Mouse (Mus musculus) CH12.LX (cell line): ENCODE data around the gene Olfr433. TPM values are rescaled to one million over a fixed set of nuclear protein-coding genes. Genes with fewer than 3 reads are reported as not detected.
"Not testable (repeated sequence)": the region's sequence is repeated elsewhere in the genome, so short reads cannot be mapped to it uniquely, and the experiment has no call there.

Experiments
- DNase-seq: peaks from one replicate; pipeline ENCODE4 v3.0.0-alpha.2; 2013; ENCODE audit errors: extremely low read depth
- H3K27ac ChIP-seq: 2 replicates; pipeline ENCODE4 v1.5.1; 2012; ENCODE audit warnings: low read depth, mild to moderate bottlenecking, control low read depth, moderate library complexity; ENCODE audit not compliant: insufficient read depth
- H3K27me3 ChIP-seq: replicated peaks from 2 replicates; pipeline ENCODE3; 2012; ENCODE audit warnings: inconsistent platforms
- H3K36me3 ChIP-seq, 2 experiments: replicated peaks in 1 of 2; 2 replicates each; pipeline versions ENCODE3 to v1.6.1; 2012; ENCODE audit warnings: inconsistent platforms in 1 of 2, low read length in 1 of 2, mild to moderate bottlenecking in 1 of 2, mixed read lengths in 1 of 2, moderate library complexity in 1 of 2; ENCODE audit not compliant: control insufficient read depth in 1 of 2, insufficient read depth in 1 of 2
- H3K4me1 ChIP-seq, 2 experiments: 2 replicates each; pipeline ENCODE4 v1.6.1; 2012; ENCODE audit warnings: inconsistent platforms in 1 of 2, moderate library complexity in 1 of 2; ENCODE audit not compliant: insufficient read depth in 2 of 2, control insufficient read depth in 1 of 2
- H3K4me2 ChIP-seq: 2 replicates; pipeline ENCODE4 v1.6.1; 2012; ENCODE audit warnings: low read depth, mild to moderate bottlenecking, control low read depth; ENCODE audit not compliant: poor library complexity, insufficient read depth, severe bottlenecking
- H3K4me3 ChIP-seq, 3 experiments: fragments of 150-350 bp in 1 of 3; sonication (generic) in 1 of 3; replicated peaks in 1 of 3; 2 replicates each; pipeline versions ENCODE3 to v1.5.1; 2011 to 2012; ENCODE audit warnings: low read depth in 2 of 3, low read length in 2 of 3, mild to moderate bottlenecking in 2 of 3, moderate library complexity in 2 of 3, control low read depth in 1 of 3, improper control_type of control experiment in 1 of 3, inconsistent platforms in 1 of 3, mixed read lengths in 1 of 3; ENCODE audit not compliant: poor library complexity in 1 of 3
- H3K79me2 ChIP-seq: replicated peaks from 2 replicates; pipeline ENCODE4 v1.6.1; 2012; ENCODE audit warnings: mild to moderate bottlenecking, moderate library complexity; ENCODE audit not compliant: control insufficient read depth, poor library complexity, insufficient read depth, severe bottlenecking; ENCODE audit errors: extremely low read depth
- H3K9ac ChIP-seq: 2 replicates; pipeline ENCODE4 v1.6.1; 2012; ENCODE audit warnings: low read depth, mild to moderate bottlenecking, control low read depth, moderate library complexity; ENCODE audit not compliant: insufficient read depth
- H3K9me3 ChIP-seq: replicated peaks from 2 replicates; pipeline ENCODE3; 2012; ENCODE audit warnings: low read length, inconsistent platforms, mixed read lengths
- BHLHE40 ChIP-seq: IDR thresholded peaks from 2 replicates; pipeline ENCODE4 v1.6.1; 2011; ENCODE audit warnings: mild to moderate bottlenecking, low read depth, low read length, improper control_type of control experiment
- CHD1 ChIP-seq: IDR thresholded peaks from 2 replicates; pipeline ENCODE4 v1.6.1; 2012; ENCODE audit warnings: low read depth, low read length, improper control_type of control experiment, inconsistent platforms
- CHD2 ChIP-seq: IDR thresholded peaks from 2 replicates; pipeline ENCODE4 v1.6.1; 2011; ENCODE audit warnings: low read length, improper control_type of control experiment
- ELF1 ChIP-seq: IDR thresholded peaks from 2 replicates; pipeline ENCODE4 v1.6.1; 2014; ENCODE audit warnings: low read depth, mild to moderate bottlenecking, inconsistent platforms, low read length, improper control_type of control experiment
- EP300 ChIP-seq: IDR thresholded peaks from 2 replicates; pipeline ENCODE4 v1.6.1; 2011; ENCODE audit warnings: low read length, improper control_type of control experiment
- ETS1 ChIP-seq: conservative IDR thresholded peaks from 2 replicates; pipeline ENCODE4 v1.6.1; 2012; ENCODE audit warnings: low read depth, mild to moderate bottlenecking, inconsistent platforms, low read length, improper control_type of control experiment, moderate library complexity
- GABPA ChIP-seq: IDR thresholded peaks from 2 replicates; pipeline ENCODE4 v1.6.1; 2012; ENCODE audit warnings: low read depth, low read length, improper control_type of control experiment, inconsistent platforms; ENCODE audit not compliant: insufficient replicate concordance
- IRF4 ChIP-seq: IDR thresholded peaks from 2 replicates; pipeline ENCODE4 v1.6.1; 2014; ENCODE audit warnings: low read depth, mild to moderate bottlenecking, inconsistent platforms, low read length, improper control_type of control experiment
- JUND ChIP-seq: conservative IDR thresholded peaks from 2 replicates; pipeline ENCODE4 v1.6.1; 2011; ENCODE audit warnings: low read depth, low read length, improper control_type of control experiment
- MAX ChIP-seq: IDR thresholded peaks from 2 replicates; pipeline ENCODE4 v1.6.1; 2011; ENCODE audit warnings: low read length, improper control_type of control experiment
- MEF2A ChIP-seq: IDR thresholded peaks from 2 replicates; pipeline ENCODE4 v1.6.1; 2014; ENCODE audit warnings: low read depth, mild to moderate bottlenecking, inconsistent platforms, low read length, improper control_type of control experiment, borderline replicate concordance
- MYC ChIP-seq: IDR thresholded peaks from 2 replicates; pipeline ENCODE4 v1.6.1; 2011; ENCODE audit warnings: low read depth, mild to moderate bottlenecking, improper control_type of control experiment, low read length
- RAD21 ChIP-seq: IDR thresholded peaks from 2 replicates; pipeline ENCODE4 v1.6.1; 2011; ENCODE audit warnings: low read depth, mild to moderate bottlenecking, low read length, improper control_type of control experiment, moderate library complexity
- TBP ChIP-seq: conservative IDR thresholded peaks from 2 replicates; pipeline ENCODE4 v1.6.1; 2011; ENCODE audit warnings: low read depth, low read length, improper control_type of control experiment
- TCF12 ChIP-seq: IDR thresholded peaks from 2 replicates; pipeline ENCODE4 v1.6.1; 2014; ENCODE audit warnings: low read depth, mild to moderate bottlenecking, inconsistent platforms, low read length, improper control_type of control experiment
- UBTF ChIP-seq: IDR thresholded peaks from 2 replicates; pipeline ENCODE4 v1.6.1; 2012; ENCODE audit warnings: low read depth, mild to moderate bottlenecking, inconsistent platforms, low read length, improper control_type of control experiment, moderate library complexity
- USF1 ChIP-seq: IDR thresholded peaks from 2 replicates; pipeline ENCODE4 v1.6.1; 2014; ENCODE audit warnings: low read depth, mild to moderate bottlenecking, inconsistent platforms, low read length, improper control_type of control experiment
- ZC3H11A ChIP-seq: IDR thresholded peaks from 2 replicates; pipeline ENCODE4 v1.6.1; 2012; ENCODE audit warnings: low read depth, mild to moderate bottlenecking, inconsistent platforms, low read length, improper control_type of control experiment
- ZKSCAN1 ChIP-seq: IDR thresholded peaks from 2 replicates; pipeline ENCODE4 v1.6.1; 2012; ENCODE audit warnings: low read depth, inconsistent platforms, low read length, improper control_type of control experiment, borderline replicate concordance
- ZMIZ1 ChIP-seq: IDR thresholded peaks from 2 replicates; pipeline ENCODE4 v1.6.1; 2012; ENCODE audit warnings: low read depth, mild to moderate bottlenecking, inconsistent platforms, low read length, improper control_type of control experiment
- ZNF384 ChIP-seq: IDR thresholded peaks from 2 replicates; pipeline ENCODE4 v1.6.1; 2012; ENCODE audit warnings: low read depth, low read length, improper control_type of control experiment, inconsistent platforms
- dilution Hi-C: fragments of 300-500 bp; cut with MboI; formaldehyde crosslinking; loops from 2 replicates; pipeline ENCODE4 v1.14.3; 2020; ENCODE audit warnings: low sequenced_read_pairs; ENCODE audit not compliant: extremely low pct_unique_long_range_greater_than_20kb, extremely low pct_ligation_motif_present
- in situ Hi-C: fragments of 300-500 bp; cut with MboI; formaldehyde crosslinking; loops from 3 replicates; pipeline ENCODE4 v1.14.3; 2019; ENCODE audit warnings: low sequenced_read_pairs, low pct_ligation_motif_present, low pct_unique_long_range_greater_than_20kb, mixed read lengths
- polyA plus RNA-seq: library from polyadenylated mRNA; unstranded; fragments of >175 nt; gene quantifications from 2 replicates; pipeline ENCODE4 v1.2.1, GENCODE M21; 2012; ENCODE audit warnings: low read depth; ENCODE audit not compliant: insufficient read length
- total RNA-seq, 2 experiments: library from RNA; depleted of rRNA; stranded (reverse); fragments of 300-350 nt in 1 of 2; fragments of >200 nt in 1 of 2; gene quantifications; 2 replicates each; pipeline ENCODE4 v1.2.3; 2012 to 2014

Olfr433 gene
- total RNA-seq (2012; rRNA removed) = 0.34 and 0.51 TPM in 2 replicates
- 0.43 and 0.47 TPM in 2 replicates for total RNA-seq (2014; rRNA removed)
- polyA plus RNA-seq = 0.37 and 0.54 TPM in 2 replicates

DNA sequence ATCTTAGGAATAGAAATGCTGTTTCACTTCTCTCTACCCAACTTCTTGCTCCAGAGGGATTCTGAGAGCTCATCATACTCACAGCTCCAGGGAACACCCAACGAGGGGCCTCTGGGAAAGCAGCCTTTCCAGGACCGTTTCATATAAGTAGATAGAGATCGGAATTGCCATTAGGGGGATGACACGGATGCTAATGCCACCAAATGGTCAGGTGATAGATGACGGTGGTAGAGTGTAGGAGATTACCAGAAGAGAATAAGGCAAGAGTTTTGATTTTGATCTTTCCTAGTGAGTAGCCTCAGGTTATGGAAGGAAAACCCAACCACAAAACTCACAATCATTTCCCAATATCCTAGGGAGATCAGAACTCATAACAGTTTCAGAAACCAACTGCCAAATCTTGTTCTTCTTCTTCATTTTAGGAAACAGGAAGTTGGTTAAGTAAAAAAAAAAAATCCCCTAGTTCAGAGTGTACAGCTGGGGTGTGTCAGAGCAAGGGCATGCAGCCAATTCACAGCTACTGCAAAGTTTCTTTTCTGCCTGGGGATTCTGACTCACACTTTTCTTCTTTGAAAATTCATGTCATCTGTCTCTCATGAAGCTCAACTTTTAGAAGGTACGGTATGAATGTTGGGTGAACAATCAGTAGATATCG is at the start of gene Olfr433:
TSS of gene Olfr433 (plus strand) at position 183 of the 655 bp plus-strand sequence.
- Histone ChIP-seq H3K27ac (no peak within 1 kb of the TSS), H3K4me1 (peaks cover 3 to 28% of the 10 kb centered on the region in 2 experiments; a peak in 3 of 4 replicates), H3K4me2 (peak within 1 kb of the TSS; percentile 96), H3K36me3 (peaks cover 0 to 3% of the 10 kb centered on the region in 2 experiments), H3K9ac (peak within 1 kb of the TSS; percentile 71), H3K4me3 (peak within 1 kb of the TSS; percentile 21 to 41 (median 39)), H3K79me2 (no peaks in the 10 kb centered on the region), H3K9me3 (no peaks in the 10 kb centered on the region), H3K27me3 (no peaks in the 10 kb centered on the region)
- dilution Hi-C loops (no loop called here), in situ Hi-C loops (no loop called here)
- TF ChIP-seq MYC (0 out of 2 replicates have a peak, but pooled peaks have one; percentile 40), JUND (peak; percentile 24; the same call in 1 of the 2 replicates), MEF2A (peak; percentile 63), USF1 (0 out of 2 replicates have a peak, but pooled peaks have one; percentile 3), ZNF384 (peak; percentile 97), CHD2 (no peak), GABPA (no peak), MAX (no peak), IRF4 (peak; percentile 35), BHLHE40 (peak; percentile 68), ZC3H11A (no peak), ETS1 (peak; percentile 81), TCF12 (peak; percentile 75; the same call in 1 of the 2 replicates), EP300 (peak; percentile 77), RAD21 (peak; percentile 9), TBP (peak; percentile 73; the same call in 1 of the 2 replicates), ELF1 (peak; percentile 69; the same call in 1 of the 2 replicates), ZMIZ1 (no peak), UBTF (no peak), CHD1 (no peak)
- DNase-seq = peak; percentile 76

DNA sequence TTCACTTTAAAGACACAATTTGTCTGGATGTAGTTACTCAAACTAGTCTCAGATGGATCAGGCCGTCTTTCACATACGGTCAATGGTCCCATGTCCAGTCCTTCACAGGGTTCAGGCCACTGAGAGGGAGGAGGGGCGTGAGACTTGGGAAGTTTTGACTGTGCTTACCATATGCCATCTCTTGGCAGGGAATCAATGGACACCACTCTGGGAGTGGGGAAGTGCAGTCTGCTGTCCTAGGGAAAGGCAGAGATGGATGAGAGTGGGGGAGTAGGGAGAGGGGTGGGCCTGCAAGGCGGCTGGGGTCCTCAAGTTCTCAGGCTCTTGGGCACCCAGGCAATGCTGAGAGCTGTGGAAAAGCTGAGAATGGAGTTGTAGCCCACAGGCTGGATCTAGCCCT is 45.5 kb upstream of the Olfr433 start:
- Histone ChIP-seq H3K27me3 (no peaks in the 10 kb centered on the region), H3K4me3 (no peak overlapping the region), H3K36me3 (no peaks in the 10 kb centered on the region), H3K4me1 (no peaks in the 10 kb centered on the region), H3K9ac (no peak overlapping the region), H3K9me3 (no peaks in the 10 kb centered on the region), H3K79me2 (no peaks in the 10 kb centered on the region), H3K27ac (no peak overlapping the region), H3K4me2 (no peak overlapping the region)
- dilution Hi-C loops (no loop called here), in situ Hi-C loops (no loop called here)
- no peak for TF ChIP-seq UBTF
- no peak for TF ChIP-seq ZKSCAN1
- no peak for DNase-seq

DNA sequence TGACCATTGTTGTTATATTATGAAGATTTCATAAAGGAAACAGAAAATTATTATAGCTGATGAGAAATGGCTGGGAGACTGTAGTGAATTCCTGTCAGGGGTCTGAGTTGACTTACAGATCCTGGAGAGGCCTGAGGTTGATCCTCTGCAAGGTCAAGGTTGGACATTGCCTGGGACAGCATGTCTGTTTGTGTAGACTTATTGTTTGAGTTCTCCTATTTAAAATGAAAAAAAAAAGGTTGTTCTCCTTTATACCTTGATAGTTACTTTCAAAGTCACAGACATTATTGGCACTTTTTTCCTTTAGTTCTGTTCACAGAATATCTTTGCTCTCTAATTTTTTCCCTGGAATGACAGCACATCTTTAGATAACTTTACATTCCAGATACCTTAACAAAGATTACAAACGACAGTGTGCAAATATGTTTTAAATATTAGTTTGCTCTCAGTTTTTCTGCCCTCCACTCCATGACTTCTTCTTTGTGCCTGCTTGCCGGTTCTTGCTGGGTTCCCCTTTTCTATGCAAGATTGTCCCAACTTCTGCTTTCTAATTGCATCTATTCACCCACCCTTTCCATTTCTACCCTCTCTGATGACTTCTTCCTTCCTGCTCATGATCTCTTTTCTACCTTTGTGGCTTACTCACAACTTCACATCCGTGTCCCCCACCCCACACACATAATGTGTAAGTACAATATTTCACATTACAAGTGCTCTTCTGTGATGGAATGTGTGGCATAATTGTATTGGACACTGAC is 36.0 kb upstream of the Olfr433 start:
- H3K27ac ChIP-seq, DNase-seq, in situ Hi-C loops, H3K4me1 ChIP-seq, H3K4me2 ChIP-seq, H3K36me3 ChIP-seq, H3K9me3 ChIP-seq, dilution Hi-C loops, H3K9ac ChIP-seq, H3K79me2 ChIP-seq, H3K4me3 ChIP-seq, H3K27me3 ChIP-seq: not testable (repeated sequence)
